Comparison of ENCODE assay signal across 11 mouse cellular contexts in the genomic region with DNA sequence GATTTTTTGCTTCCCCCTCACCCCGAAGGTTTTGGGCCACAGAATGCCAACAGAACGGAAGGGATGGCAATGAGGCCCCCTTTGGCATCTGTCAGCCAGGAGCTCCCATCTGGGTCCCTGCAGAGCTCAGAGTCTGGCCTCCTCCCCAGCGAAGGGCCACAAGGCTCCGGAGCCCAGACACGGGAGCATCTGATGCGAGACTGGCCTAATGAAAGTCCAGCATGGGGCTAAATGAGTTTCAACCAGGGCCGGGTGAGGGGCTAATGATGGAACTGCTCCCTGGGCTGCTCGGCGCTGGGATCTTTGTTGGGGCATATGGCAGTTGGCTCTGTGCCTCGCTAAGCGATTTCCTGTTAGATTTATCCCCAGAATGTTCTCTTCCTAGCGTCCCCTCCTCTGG.
DNase-seq lines count a peak whose midpoint lies in the region; ATAC-seq and TF ChIP-seq lines count a peak whose summit lies in the region.
"Had no signal": no experiment of that assay in that cellular context is flagged by ENCODE, and none has a peak within 500 bp of the region (broad histone marks: within the 10 kb centered on the region; RNA-seq: fewer than 3 reads in every experiment).

No protein-coding gene starts in this region.

- H3K27ac ChIP-seq in heart, embryonic 12.5 days (ENCODE audit: poor library complexity, severe bottlenecking) = no peak overlapping the region
- H3K27ac ChIP-seq in midbrain, embryonic 14.5 days (replicated peaks; ENCODE audit: low read depth, low read length) = no peak overlapping the region
- H3K27ac ChIP-seq in midbrain, embryonic 13.5 days = no peak overlapping the region
- no peak overlapping the region for H3K27ac ChIP-seq in forebrain, postnatal 0 days (ENCODE audit: low read depth, low read length)
- H3K27ac ChIP-seq: heart, embryonic 10.5 days; liver, embryonic 15.5 days had no signal

- H3K4me2 ChIP-seq in heart, embryonic 12.5 days = peak overlapping the region; percentile 36; the same call in 1 of the 2 replicates
- H3K4me2 ChIP-seq in midbrain, embryonic 14.5 days (ENCODE audit: low read length) = no peak overlapping the region
- H3K4me2 ChIP-seq in midbrain, embryonic 13.5 days (replicated peaks) = no peak overlapping the region
- peak overlapping the region; percentile 44 for H3K4me2 ChIP-seq in forebrain, postnatal 0 days (ENCODE audit: low read depth)
- H3K4me2 ChIP-seq: liver, embryonic 15.5 days had no signal

- ATAC-seq in heart, embryonic 12.5 days (ENCODE audit: insufficient number of reproducible peaks, low FRiP score) = no peak
- no peak for ATAC-seq in midbrain, embryonic 14.5 days (ENCODE audit: low FRiP score, low TSS enrichment)
- no peak for ATAC-seq in midbrain, embryonic 13.5 days
- ATAC-seq in forebrain, postnatal 0 days = peak; percentile 27; the same call in 1 of the 2 replicates

- no peak for DNase-seq in heart, adult 18-20 months
- DNase-seq in midbrain, embryonic 14.5 days = peak; percentile 35
- DNase-seq in forebrain, postnatal 0 days = peak; percentile 24
- DNase-seq in retina, embryonic 14.5 days (ENCODE audit: low spot score) = peak; percentile 11
- no peak for DNase-seq in adrenal gland, postnatal 14 days
- no peak for DNase-seq in thymus, postnatal 4 days
- DNase-seq: right cerebral cortex, postnatal 25 days had no signal

- no peak overlapping the region for H3K9ac ChIP-seq in heart, embryonic 12.5 days
- no peak overlapping the region for H3K9ac ChIP-seq in midbrain, embryonic 14.5 days (replicated peaks; ENCODE audit: low read length)
- no peak overlapping the region for H3K9ac ChIP-seq in midbrain, embryonic 13.5 days (replicated peaks)
- no peak overlapping the region; the same call in 1 of the 2 replicates for H3K9ac ChIP-seq in forebrain, postnatal 0 days
- H3K9ac ChIP-seq: liver, embryonic 15.5 days had no signal

- no peak for TF ChIP-seq CTCF in forebrain, postnatal 0 days (IDR thresholded peaks at IDR 0.05; ENCODE audit: low read depth)

- peaks cover 7% of the 10 kb centered on the region; the same call in 1 of the 2 replicates for H3K27me3 ChIP-seq in heart, embryonic 12.5 days (replicated peaks)
- H3K27me3 ChIP-seq in midbrain, embryonic 14.5 days (ENCODE audit: control insufficient read depth, insufficient read depth, low read length) = peaks cover 3% of the 10 kb centered on the region; the same call in 1 of the 2 replicates
- peaks cover 27% of the 10 kb centered on the region for H3K27me3 ChIP-seq in midbrain, embryonic 13.5 days
- no peaks in the 10 kb centered on the region for H3K27me3 ChIP-seq in forebrain, postnatal 0 days (ENCODE audit: insufficient read depth, low read length)
- H3K27me3 ChIP-seq: liver, embryonic 15.5 days had no signal

- peaks cover 4% of the 10 kb centered on the region; the same call in 1 of the 2 replicates for H3K4me1 ChIP-seq in heart, embryonic 12.5 days (replicated peaks)
- H3K4me1 ChIP-seq in midbrain, embryonic 14.5 days (ENCODE audit: control insufficient read depth, insufficient read depth, low read length) = no peaks in the 10 kb centered on the region
- H3K4me1 ChIP-seq in midbrain, embryonic 13.5 days (replicated peaks) = no peaks in the 10 kb centered on the region; the same call in 1 of the 2 replicates
- no peaks in the 10 kb centered on the region for H3K4me1 ChIP-seq in forebrain, postnatal 0 days (ENCODE audit: insufficient read depth)
- H3K4me1 ChIP-seq: liver, embryonic 15.5 days had no signal

- WGBS in heart, embryonic 12.5 days = 38% methylated on average over 12 of the region's 12 CpGs
- 43% methylated on average over 12 of the region's 12 CpGs for WGBS in midbrain, embryonic 14.5 days
- WGBS in midbrain, embryonic 13.5 days = 44% methylated on average over 12 of the region's 12 CpGs
- WGBS in forebrain, postnatal 0 days = 23% methylated on average over 12 of the region's 12 CpGs

- no peaks in the 10 kb centered on the region for H3K9me3 ChIP-seq in heart, embryonic 12.5 days (replicated peaks)
- no peaks in the 10 kb centered on the region for H3K9me3 ChIP-seq in midbrain, embryonic 14.5 days (ENCODE audit: control insufficient read depth, low read length)
- no peaks in the 10 kb centered on the region for H3K9me3 ChIP-seq in midbrain, embryonic 13.5 days
- no peaks in the 10 kb centered on the region for H3K9me3 ChIP-seq in forebrain, postnatal 0 days (ENCODE audit: low read length)
- H3K9me3 ChIP-seq: heart, embryonic 10.5 days; liver, embryonic 15.5 days had no signal

- no peaks in the 10 kb centered on the region for H3K36me3 ChIP-seq in heart, embryonic 12.5 days
- H3K36me3 ChIP-seq in midbrain, embryonic 14.5 days (ENCODE audit: control insufficient read depth, insufficient read depth, low read length) = no peaks in the 10 kb centered on the region
- H3K36me3 ChIP-seq in midbrain, embryonic 13.5 days = no peaks in the 10 kb centered on the region
- no peaks in the 10 kb centered on the region for H3K36me3 ChIP-seq in forebrain, postnatal 0 days (ENCODE audit: insufficient read depth)
- H3K36me3 ChIP-seq: heart, embryonic 10.5 days; liver, embryonic 15.5 days had no signal

- H3K4me3 ChIP-seq in heart, embryonic 12.5 days = no peak overlapping the region
- no peak overlapping the region for H3K4me3 ChIP-seq in midbrain, embryonic 14.5 days (replicated peaks; ENCODE audit: low read depth, low read length)
- H3K4me3 ChIP-seq in midbrain, embryonic 13.5 days (replicated peaks) = no peak overlapping the region
- H3K4me3 ChIP-seq in forebrain, postnatal 0 days (ENCODE audit: low read depth, low read length) = no peak overlapping the region
- H3K4me3 ChIP-seq: heart, embryonic 10.5 days; liver, embryonic 15.5 days had no signal

Comparison
In these comparisons a context has a peak if more than half of its experiments do, and no peak if none do; other contexts are left out.
1. H3K4me2 ChIP-seq: peak in heart, embryonic 12.5 days (single experiment) and forebrain, postnatal 0 days (single experiment); none in midbrain, embryonic 14.5 days (single experiment) and midbrain, embryonic 13.5 days (single experiment).
2. DNase-seq: peak in midbrain, embryonic 14.5 days (single experiment), forebrain, postnatal 0 days (single experiment) and retina, embryonic 14.5 days (single experiment); none in heart, adult 18-20 months (0 of 2), adrenal gland, postnatal 14 days (single experiment) and thymus, postnatal 4 days (single experiment).